Mouse (Mus musculus) heart, embryonic 13.5 days (tissue): ENCODE results near the gene Elf1. TPM values are rescaled to one million over a fixed set of nuclear protein-coding genes. Genes with fewer than 3 reads are reported as not detected.

Source experiments
- ATAC-seq: fragments of 200-750 bp; cut with Nextera tagmentation; 2 replicates; pipeline ENCODE4 v1.8.0; 2017; ENCODE audit warnings: moderate TSS enrichment; ENCODE audit not compliant: insufficient number of reproducible peaks, low FRiP score, low TSS enrichment; ENCODE audit errors: extremely low read depth
- H3K27ac ChIP-seq: fragments of 300-500 bp; sonication (generic); replicated peaks from 2 replicates; pipeline ENCODE4 v1.5.1; 2015; ENCODE audit warnings: moderate library complexity, mild to moderate bottlenecking, inconsistent platforms
- H3K27me3 ChIP-seq: fragments of 300-500 bp; sonication (generic); replicated peaks from 2 replicates; pipeline ENCODE4 v1.6.1; 2015; ENCODE audit warnings: mild to moderate bottlenecking, inconsistent platforms
- H3K36me3 ChIP-seq: fragments of 300-500 bp; sonication (generic); 2 replicates; pipeline ENCODE4 v1.6.1; 2015; ENCODE audit warnings: mild to moderate bottlenecking, inconsistent platforms
- H3K4me1 ChIP-seq: fragments of 300-500 bp; sonication (generic); 2 replicates; pipeline ENCODE4 v1.6.1; 2015; ENCODE audit warnings: inconsistent platforms
- H3K4me2 ChIP-seq: fragments of 300-500 bp; sonication (generic); 2 replicates; pipeline ENCODE4 v1.6.1; 2015; ENCODE audit warnings: inconsistent platforms, mild to moderate bottlenecking, moderate library complexity
- H3K4me3 ChIP-seq: fragments of 300-500 bp; sonication (generic); 2 replicates; pipeline ENCODE4 v1.5.1; 2015; ENCODE audit warnings: moderate library complexity, mild to moderate bottlenecking, inconsistent platforms
- H3K9ac ChIP-seq: fragments of 300-500 bp; sonication (generic); 2 replicates; pipeline ENCODE4 v1.6.1; 2015; ENCODE audit warnings: inconsistent platforms, mild to moderate bottlenecking, moderate library complexity
- H3K9me3 ChIP-seq: fragments of 300-500 bp; sonication (generic); 2 replicates; pipeline ENCODE4 v1.6.1; 2016; ENCODE audit warnings: inconsistent platforms
- WGBS: fragments of 180-500 bp; shearing (Covaris S2); methylation state at CpG from one replicate; pipeline ENCODE4 v1.1.7; 2015; ENCODE audit warnings: mixed read lengths; 5-methylcytosine and 5-hydroxymethylcytosine counted together
- polyA plus RNA-seq: library from polyadenylated mRNA; unstranded; fragments of >200 nt; fragmentation: Nextera tagmentation; extraction: Ambion mirVana; gene quantifications from 2 replicates; pipeline ENCODE4 v1.2.1, GENCODE M21; 2015

The Elf1 gene
- polyA plus RNA-seq, 1 experiment from 2014 or later = 7.2 TPM

- 52% methylated on average over 5 of the region's 5 CpGs for WGBS
- H3K27ac ChIP-seq = no peak overlapping the region; the same call in 1 of the 2 replicates
Measured at GRCm38 (mm10) chr14:79537463-79537862, 56.5 kb downstream of the Elf1 start.

GRCm38 (mm10) chr14:79537921-79538320 is 56.9 kb downstream of the Elf1 start:
- Histone ChIP-seq H3K4me2 (peak overlapping the region; percentile 49), H3K4me1 (peaks cover 45% of the 10 kb centered on the region), H3K4me3 (no peak overlapping the region), H3K9me3 (no peaks in the 10 kb centered on the region), H3K27me3 (no peaks in the 10 kb centered on the region), H3K36me3 (0 out of 2 replicates have a peak, but pooled peaks cover 3% of the 10 kb centered on the region), H3K9ac (no peak overlapping the region), H3K27ac (no peak overlapping the region)
- no peak for ATAC-seq

More at GRCm38 (mm10) chr14:79537463-79537862, 56.5 kb downstream of the Elf1 start:
- H3K4me1 ChIP-seq = peaks cover 46% of the 10 kb centered on the region
- 0 out of 2 replicates have a peak, but pooled peaks cover 3% of the 10 kb centered on the region for H3K36me3 ChIP-seq
- no peak overlapping the region for H3K9ac ChIP-seq
- no peak overlapping the region for H3K4me3 ChIP-seq
- no peak for ATAC-seq
- no peaks in the 10 kb centered on the region for H3K9me3 ChIP-seq
- no peaks in the 10 kb centered on the region for H3K27me3 ChIP-seq
- H3K4me2 ChIP-seq = peak overlapping the region; percentile 49

- H3K9me3 ChIP-seq = no peaks in the 10 kb centered on the region
- no peak overlapping the region for H3K4me2 ChIP-seq
- no peak overlapping the region for H3K9ac ChIP-seq
- H3K36me3 ChIP-seq = 0 out of 2 replicates have a peak, but pooled peaks cover 3% of the 10 kb centered on the region
- peaks cover 13% of the 10 kb centered on the region for H3K4me1 ChIP-seq
- no peak overlapping the region for H3K27ac ChIP-seq
- no peak overlapping the region for H3K4me3 ChIP-seq
- ATAC-seq = no peak
- no peaks in the 10 kb centered on the region for H3K27me3 ChIP-seq
Measured at GRCm38 (mm10) chr14:79541606-79542005, 60.6 kb downstream of the Elf1 start.

DNA sequence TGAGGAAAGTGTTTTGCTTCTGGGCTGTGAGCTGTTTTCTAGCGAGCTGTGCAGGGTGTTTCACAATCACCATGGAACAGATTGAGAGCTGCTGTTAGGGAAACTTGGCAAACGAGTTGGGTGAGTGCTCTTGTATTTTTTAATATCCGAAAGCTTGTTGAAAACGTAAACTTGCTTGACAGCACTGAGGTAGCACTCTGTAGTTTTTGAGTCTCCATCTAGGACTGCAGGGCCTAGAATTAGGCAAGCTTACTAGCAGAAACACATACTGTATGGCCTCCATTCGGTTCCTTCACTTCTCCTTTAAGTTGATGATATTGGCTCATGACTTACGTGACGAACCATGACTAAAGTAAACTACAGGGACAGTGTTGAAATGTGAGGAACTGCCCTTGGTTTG is 68.3 kb downstream of the Elf1 start:
- 65% methylated on average over 7 of the region's 7 CpGs for WGBS
- Histone ChIP-seq H3K4me2 (no peak overlapping the region), H3K27me3 (no peaks in the 10 kb centered on the region), H3K4me1 (peaks cover 10% of the 10 kb centered on the region), H3K9ac (no peak overlapping the region), H3K27ac (peak overlapping the region; percentile 45; the same call in 1 of the 2 replicates), H3K4me3 (no peak overlapping the region), H3K36me3 (peaks cover 10% of the 10 kb centered on the region), H3K9me3 (no peaks in the 10 kb centered on the region; the same call in 1 of the 2 replicates)
- ATAC-seq = no peak

DNA sequence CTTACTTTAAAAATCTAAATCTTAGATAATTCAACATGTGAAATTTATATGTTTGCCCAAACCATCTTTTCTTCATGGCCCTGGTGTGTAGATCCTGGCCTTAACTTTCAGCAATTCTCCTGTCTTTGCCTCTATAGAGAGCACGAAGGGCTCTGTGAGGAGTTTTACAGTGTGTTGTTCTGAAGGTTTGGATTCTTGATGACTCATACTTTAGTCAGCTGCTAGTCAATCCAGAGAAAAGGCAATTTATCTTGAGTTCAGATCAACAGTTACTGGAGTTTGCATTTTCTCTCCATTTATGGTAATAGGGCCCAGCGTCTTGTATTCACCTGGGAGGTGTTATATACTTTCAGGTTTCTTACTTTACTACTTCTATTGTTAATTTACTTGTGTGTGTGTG is 70.9 kb downstream of the Elf1 start:
- Histone ChIP-seq H3K27me3 (no peaks in the 10 kb centered on the region), H3K4me1 (peaks cover 12% of the 10 kb centered on the region), H3K4me2 (no peak overlapping the region), H3K4me3 (no peak overlapping the region), H3K27ac (no peak overlapping the region), H3K9ac (no peak overlapping the region), H3K36me3 (peaks cover 18% of the 10 kb centered on the region), H3K9me3 (no peaks in the 10 kb centered on the region; the same call in 1 of the 2 replicates)
- ATAC-seq = no peak
- WGBS = 80% methylated on average over 2 of the region's 2 CpGs

DNA sequence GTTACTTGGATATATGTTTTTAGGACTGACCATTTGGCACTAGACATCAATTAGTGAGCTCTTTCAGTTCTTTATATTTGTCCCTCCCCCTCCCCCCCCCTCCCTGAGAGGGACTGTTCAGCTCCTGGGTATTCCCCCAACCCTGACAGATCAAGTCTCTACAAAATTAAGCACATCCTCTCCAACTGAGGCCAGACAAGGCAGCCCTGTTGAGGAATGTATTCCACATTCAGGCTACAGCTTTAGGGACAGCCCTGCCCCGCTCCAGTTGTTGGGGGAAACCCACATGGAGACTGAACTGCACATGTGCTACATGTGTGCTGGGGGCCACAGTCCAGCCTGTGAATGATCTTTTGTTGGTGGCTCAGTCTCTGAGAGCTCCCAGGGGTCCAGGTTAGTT is 71.9 kb downstream of the Elf1 start:
- H3K9me3 ChIP-seq = no peaks in the 10 kb centered on the region; the same call in 1 of the 2 replicates
- no peaks in the 10 kb centered on the region for H3K27me3 ChIP-seq
- WGBS = 90% methylated on average over 1 of the region's 1 CpGs
- no peak overlapping the region for H3K27ac ChIP-seq
- no peak overlapping the region for H3K4me2 ChIP-seq
- peaks cover 18% of the 10 kb centered on the region for H3K36me3 ChIP-seq
- no peak overlapping the region for H3K4me3 ChIP-seq
- peaks cover 12% of the 10 kb centered on the region for H3K4me1 ChIP-seq
- no peak overlapping the region for H3K9ac ChIP-seq
- ATAC-seq = no peak

GRCm38 (mm10) chr14:79557796-79558195 is 76.8 kb downstream of the Elf1 start:
- H3K9me3 ChIP-seq = no peaks in the 10 kb centered on the region; the same call in 1 of the 2 replicates
- no peak for ATAC-seq
- H3K27me3 ChIP-seq = no peaks in the 10 kb centered on the region
- no peak overlapping the region for H3K4me2 ChIP-seq
- no peak overlapping the region for H3K4me3 ChIP-seq
- WGBS = 95% methylated on average over 1 of the region's 1 CpGs
- peaks cover 7% of the 10 kb centered on the region; the same call in 1 of the 2 replicates for H3K4me1 ChIP-seq
- no peak overlapping the region for H3K27ac ChIP-seq
- no peak overlapping the region for H3K9ac ChIP-seq
- peaks cover 32% of the 10 kb centered on the region for H3K36me3 ChIP-seq

DNA sequence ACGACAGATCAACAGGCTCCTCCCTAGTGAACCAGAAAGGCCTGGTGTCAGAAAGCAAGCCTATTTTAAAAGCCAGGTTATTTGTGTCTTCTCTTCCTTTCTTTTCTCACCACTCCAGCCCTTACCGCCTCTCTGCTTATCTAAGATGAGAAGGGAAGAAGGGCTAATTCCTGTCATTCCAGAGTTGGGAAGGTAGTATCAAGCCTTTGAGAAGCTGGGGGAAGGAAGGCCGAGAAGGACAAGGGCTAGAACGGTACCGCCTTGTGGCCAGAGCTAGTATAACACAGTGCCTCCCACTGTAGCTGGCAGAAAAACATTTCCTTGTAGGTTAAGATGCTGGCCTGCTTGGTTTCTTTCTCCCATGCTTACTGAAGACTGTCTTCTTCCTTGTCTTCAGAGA is 81.8 kb downstream of the Elf1 start:
- Histone ChIP-seq H3K4me3 (no peak overlapping the region), H3K9ac (no peak overlapping the region), H3K9me3 (no peaks in the 10 kb centered on the region; the same call in 1 of the 2 replicates), H3K36me3 (peaks cover 49% of the 10 kb centered on the region), H3K4me1 (peaks cover 4% of the 10 kb centered on the region; the same call in 1 of the 2 replicates), H3K4me2 (no peak overlapping the region), H3K27me3 (no peaks in the 10 kb centered on the region), H3K27ac (peak overlapping the region; percentile 13; the same call in 1 of the 2 replicates)
- WGBS = 10% methylated on average over 5 of the region's 5 CpGs
- ATAC-seq = peak; percentile 5; the same call in 1 of the 2 replicates

GRCm38 (mm10) chr14:79564784-79565183 is 83.8 kb downstream of the Elf1 start:
- no peak for ATAC-seq
- H3K27ac ChIP-seq = no peak overlapping the region
- H3K4me3 ChIP-seq = no peak overlapping the region
- no peaks in the 10 kb centered on the region for H3K27me3 ChIP-seq
- H3K9ac ChIP-seq = no peak overlapping the region
- 70% methylated on average over 6 of the region's 6 CpGs for WGBS
- no peak overlapping the region for H3K4me2 ChIP-seq
- H3K36me3 ChIP-seq = peaks cover 68% of the 10 kb centered on the region
- peaks cover 4% of the 10 kb centered on the region; the same call in 1 of the 2 replicates for H3K4me1 ChIP-seq
- no peaks in the 10 kb centered on the region; the same call in 1 of the 2 replicates for H3K9me3 ChIP-seq

DNA sequence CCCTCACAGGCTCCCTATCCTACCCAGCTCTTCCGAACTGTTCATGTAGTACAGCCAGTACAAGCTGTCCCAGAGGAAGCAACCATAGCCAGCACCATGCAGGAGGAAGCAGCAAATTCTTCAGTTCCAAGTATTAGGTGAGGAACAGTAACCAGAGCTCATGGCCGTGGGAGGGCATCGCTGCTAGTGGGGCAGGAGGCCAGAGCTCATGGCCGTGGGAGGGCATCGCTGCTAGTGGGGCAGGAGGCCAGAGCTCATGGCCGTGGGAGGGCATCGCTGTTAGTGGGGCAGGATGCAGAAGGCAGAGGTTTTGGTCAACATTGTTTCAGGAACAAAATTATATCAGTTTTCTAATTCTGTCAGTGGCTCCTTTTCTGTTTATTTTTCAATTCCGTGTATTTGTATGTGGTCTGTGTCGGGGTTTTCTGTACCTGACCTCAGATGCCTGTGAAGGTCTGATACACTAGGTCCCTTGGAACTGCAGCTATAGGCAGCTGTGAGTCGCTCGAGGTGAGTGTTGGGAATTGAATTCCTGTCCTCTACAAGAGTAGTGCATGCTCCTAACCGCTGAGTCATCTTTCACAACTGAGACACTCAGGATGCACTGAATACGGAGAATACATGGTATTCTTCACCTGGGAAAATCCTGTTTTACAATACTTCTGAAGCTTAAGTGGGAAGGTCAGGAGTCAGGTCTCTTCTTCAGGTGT is 92.6 kb downstream of the Elf1 start:
- WGBS = 87% methylated on average over 13 of the region's 13 CpGs

DNA sequence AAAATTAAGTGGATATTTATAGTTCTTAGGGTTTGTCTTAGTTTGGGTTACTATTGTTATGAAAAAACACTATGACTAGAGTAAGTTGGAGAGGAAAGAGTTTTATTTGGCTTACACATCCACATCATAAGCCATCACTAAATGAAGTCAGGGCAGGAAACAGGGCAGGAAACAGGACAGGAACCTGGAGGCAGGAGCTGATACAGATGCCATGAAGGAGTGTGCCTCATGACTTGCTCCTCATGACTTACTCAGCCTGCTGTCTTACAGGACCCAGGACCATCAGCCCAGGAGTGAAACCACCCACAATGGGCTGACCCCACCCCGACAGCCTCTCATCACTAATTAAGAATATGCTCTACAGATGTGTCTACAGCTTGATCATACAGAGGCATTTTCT is 93.4 kb downstream of the Elf1 start:
- Histone ChIP-seq H3K27ac (no peak overlapping the region), H3K9ac (no peak overlapping the region), H3K4me2 (no peak overlapping the region), H3K9me3 (no peaks in the 10 kb centered on the region), H3K27me3 (no peaks in the 10 kb centered on the region), H3K4me1 (no peaks in the 10 kb centered on the region), H3K4me3 (no peak overlapping the region), H3K36me3 (peaks cover 66% of the 10 kb centered on the region)
- 97% methylated on average over 1 of the region's 1 CpGs for WGBS
- ATAC-seq = no peak

More for the DNA sequence above, 92.6 kb downstream of the Elf1 start:
- H3K4me1 ChIP-seq = no peaks in the 10 kb centered on the region
- peaks cover 65% of the 10 kb centered on the region for H3K36me3 ChIP-seq
- no peak overlapping the region for H3K9ac ChIP-seq
- no peak overlapping the region for H3K4me3 ChIP-seq
- no peaks in the 10 kb centered on the region for H3K27me3 ChIP-seq
- no peaks in the 10 kb centered on the region for H3K9me3 ChIP-seq
- no peak overlapping the region for H3K4me2 ChIP-seq
- ATAC-seq = no peak
- H3K27ac ChIP-seq = no peak overlapping the region
